Mouse (Mus musculus): Measurements from ENCODE around the gene Fam207a.

- TF ChIP-seq POLR2A (IDR thresholded peaks at IDR 0.05; ENCODE audit: insufficient read depth, low read depth, low read length) (no peak), CTCF (IDR thresholded peaks at IDR 0.05; ENCODE audit: insufficient read depth, low read depth, low read length) (no peak)
Observed at GRCm38 (mm10) chr10:77440286-77440685, 75.3 kb downstream of the Fam207a start.

Data from olfactory bulb, adult 2 months (tissue).